Mouse (Mus musculus) kidney, embryonic 14.5 days (tissue): ENCODE measurements around the gene Ifnar2. TPM values are rescaled to one million over a fixed set of nuclear protein-coding genes. Genes with fewer than 3 reads are reported as not detected.

Experiments
- ATAC-seq: fragments of 200-750 bp; cut with Nextera tagmentation; 2 replicates; pipeline ENCODE4 v1.8.0; 2017; ENCODE audit warnings: moderate number of reproducible peaks, mild to moderate bottlenecking, moderate TSS enrichment, moderate library complexity; ENCODE audit not compliant: low FRiP score, low TSS enrichment
- H3K27ac ChIP-seq: fragments of 300-500 bp; sonication (generic); 2 replicates; pipeline ENCODE4 v1.5.1; 2014; ENCODE audit warnings: low read depth, mild to moderate bottlenecking, low read length, moderate library complexity, mixed read lengths
- H3K27me3 ChIP-seq: fragments of 300-500 bp; sonication (generic); 2 replicates; pipeline ENCODE4 v1.6.1; 2014; ENCODE audit warnings: mild to moderate bottlenecking, low read length; ENCODE audit not compliant: control insufficient read depth, insufficient read depth
- H3K36me3 ChIP-seq: fragments of 300-500 bp; sonication (generic); 2 replicates; pipeline ENCODE4 v1.6.1; 2014; ENCODE audit warnings: low read length, mixed read lengths; ENCODE audit not compliant: control insufficient read depth, insufficient read depth
- H3K4me1 ChIP-seq: fragments of 300-500 bp; sonication (generic); 2 replicates; pipeline ENCODE4 v1.6.1; 2014; ENCODE audit warnings: low read length, mixed read lengths; ENCODE audit not compliant: control insufficient read depth, insufficient read depth
- H3K4me2 ChIP-seq: fragments of 300-500 bp; sonication (generic); replicated peaks from 2 replicates; pipeline ENCODE4 v1.6.1; 2014; ENCODE audit warnings: low read depth, mild to moderate bottlenecking, low read length
- H3K4me3 ChIP-seq: fragments of 300-500 bp; sonication (generic); 2 replicates; pipeline ENCODE4 v1.5.1; 2014; ENCODE audit warnings: mild to moderate bottlenecking, low read length
- H3K9ac ChIP-seq: fragments of 300-500 bp; sonication (generic); 2 replicates; pipeline ENCODE4 v1.6.1; 2014; ENCODE audit warnings: low read depth, mild to moderate bottlenecking, low read length, moderate library complexity
- H3K9me3 ChIP-seq: fragments of 300-500 bp; sonication (generic); 2 replicates; pipeline ENCODE4 v1.6.1; 2016; ENCODE audit warnings: low read length; ENCODE audit not compliant: control insufficient read depth
- WGBS: fragments of 180-500 bp; shearing (Covaris S2); extraction: QIAGEN DNeasy Blood & Tissue Kit; methylation state at CpG from one replicate; pipeline ENCODE4 v1.1.7; 2014; 5-methylcytosine and 5-hydroxymethylcytosine counted together
- polyA plus RNA-seq: library from polyadenylated mRNA; unstranded; fragments of >200 nt; fragmentation: Nextera tagmentation; extraction: Ambion mirVana; gene quantifications from 2 replicates; pipeline ENCODE4 v1.2.1, GENCODE M21; 2014

Ifnar2 gene
- polyA plus RNA-seq, 1 experiment from 2014 or later = 47.2 TPM

DNA sequence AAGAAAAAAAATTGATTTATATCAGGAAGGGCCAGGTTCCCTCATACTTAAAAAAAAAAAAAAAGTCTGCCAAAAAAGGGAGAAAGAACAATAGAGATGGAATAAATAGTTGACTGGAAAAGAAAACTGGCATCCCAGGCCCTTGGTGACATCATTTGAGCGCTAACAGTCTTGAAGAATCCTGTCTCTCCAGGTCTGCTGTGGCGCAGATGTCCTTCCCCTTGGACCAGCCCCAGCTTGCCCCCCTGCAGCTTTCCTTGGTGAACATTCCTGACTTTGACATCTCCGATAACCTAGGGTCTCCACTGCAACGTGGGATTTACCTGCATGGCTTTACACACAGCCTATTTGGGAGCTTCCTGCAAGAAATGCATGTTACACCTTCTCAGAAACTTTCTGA, 9.0 kb downstream of the Ifnar2 start:
- no peak for ATAC-seq
- WGBS = 85% methylated on average over 4 of the region's 4 CpGs
- no peak overlapping the region for H3K9ac ChIP-seq
- H3K4me1 ChIP-seq = peaks cover 18% of the 10 kb centered on the region
- no peaks in the 10 kb centered on the region for H3K9me3 ChIP-seq
- no peaks in the 10 kb centered on the region for H3K27me3 ChIP-seq
- H3K36me3 ChIP-seq = peaks cover 10% of the 10 kb centered on the region; the same call in 1 of the 2 replicates
- H3K4me2 ChIP-seq = no peak overlapping the region
- no peak overlapping the region for H3K27ac ChIP-seq
- H3K4me3 ChIP-seq = no peak overlapping the region

DNA sequence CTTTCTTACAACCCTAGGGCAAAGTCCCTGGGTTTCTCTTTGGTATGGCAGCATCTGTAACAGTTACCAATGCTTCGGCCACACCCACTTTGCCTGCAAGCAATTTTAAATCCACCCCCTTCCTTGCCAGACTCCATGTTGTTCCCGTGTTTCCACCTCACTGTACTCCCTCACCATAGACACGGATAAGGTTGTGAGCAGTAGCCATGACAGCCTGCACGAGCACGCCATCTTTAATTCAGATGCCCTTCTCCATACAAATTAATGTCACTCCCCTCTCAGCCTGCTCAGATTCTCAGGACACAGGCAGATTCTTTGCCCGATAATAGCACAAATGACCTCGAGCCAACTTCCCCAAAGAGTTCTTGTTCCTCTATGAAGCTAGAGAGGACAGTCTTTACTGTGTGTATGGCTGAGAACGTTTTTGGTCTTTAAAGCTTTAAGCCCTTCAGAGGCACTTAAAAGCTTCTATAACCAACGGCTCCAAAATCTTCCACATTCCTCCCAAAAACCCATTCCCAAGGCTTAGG, 9.7 kb downstream of the Ifnar2 start:
- Histone ChIP-seq H3K4me2 (no peak overlapping the region), H3K4me1 (peaks cover 18% of the 10 kb centered on the region), H3K27ac (no peak overlapping the region), H3K27me3 (no peaks in the 10 kb centered on the region), H3K4me3 (no peak overlapping the region), H3K9ac (no peak overlapping the region), H3K36me3 (peaks cover 17% of the 10 kb centered on the region; the same call in 1 of the 2 replicates), H3K9me3 (no peaks in the 10 kb centered on the region)
- 93% methylated on average over 9 of the region's 9 CpGs for WGBS
- ATAC-seq = no peak

GRCm38 (mm10) chr16:91384221-91384620, 11.6 kb downstream of the Ifnar2 start:
- no peak for ATAC-seq
- Histone ChIP-seq H3K4me2 (no peak overlapping the region), H3K9ac (no peak overlapping the region), H3K4me1 (peaks cover 4% of the 10 kb centered on the region; the same call in 1 of the 2 replicates), H3K27ac (no peak overlapping the region), H3K9me3 (no peaks in the 10 kb centered on the region), H3K4me3 (no peak overlapping the region), H3K36me3 (peaks cover 28% of the 10 kb centered on the region), H3K27me3 (no peaks in the 10 kb centered on the region)
- WGBS = 77% methylated on average over 4 of the region's 4 CpGs

DNA sequence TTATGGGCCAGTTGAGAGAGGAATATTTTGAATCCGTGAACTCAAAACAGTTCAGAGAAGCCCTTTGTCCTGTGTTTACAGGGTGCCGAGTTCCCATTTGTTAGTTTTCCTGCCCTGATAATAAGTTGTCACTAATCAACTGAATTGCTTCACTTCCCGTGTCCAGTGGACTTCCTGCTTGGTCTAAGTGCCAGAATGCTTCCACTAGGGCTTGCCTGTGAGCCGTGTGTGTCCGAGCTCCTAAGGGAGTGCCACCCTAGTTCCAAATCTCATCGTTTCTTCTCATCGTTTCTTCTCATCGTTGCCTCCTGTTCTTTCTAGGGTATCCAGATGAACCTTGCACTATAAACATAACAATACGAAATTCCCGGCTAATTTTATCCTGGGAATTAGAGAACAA, 13.0 kb downstream of the Ifnar2 start:
- Histone ChIP-seq H3K9ac (no peak overlapping the region), H3K9me3 (peaks cover 2% of the 10 kb centered on the region; the same call in 1 of the 2 replicates), H3K4me1 (no peaks in the 10 kb centered on the region), H3K36me3 (peaks cover 33% of the 10 kb centered on the region), H3K27me3 (no peaks in the 10 kb centered on the region), H3K4me3 (no peak overlapping the region), H3K27ac (no peak overlapping the region), H3K4me2 (no peak overlapping the region)
- peak; percentile 28; the same call in 1 of the 2 replicates for ATAC-seq
- 30% methylated on average over 10 of the region's 10 CpGs for WGBS

GRCm38 (mm10) chr16:91386419-91387120, 14.0 kb downstream of the Ifnar2 start:
- no peaks in the 10 kb centered on the region for H3K4me1 ChIP-seq
- peaks cover 37% of the 10 kb centered on the region for H3K36me3 ChIP-seq
- H3K9ac ChIP-seq = no peak overlapping the region
- peaks cover 2% of the 10 kb centered on the region; the same call in 1 of the 2 replicates for H3K9me3 ChIP-seq
- no peaks in the 10 kb centered on the region for H3K27me3 ChIP-seq
- ATAC-seq = no peak
- H3K27ac ChIP-seq = no peak overlapping the region
- H3K4me3 ChIP-seq = no peak overlapping the region
- no peak overlapping the region for H3K4me2 ChIP-seq
- WGBS = 92% methylated on average over 10 of the region's 10 CpGs

GRCm38 (mm10) chr16:91387121-91387486, 14.5 kb downstream of the Ifnar2 start:
- H3K4me3 ChIP-seq = no peak overlapping the region
- H3K27me3 ChIP-seq = no peaks in the 10 kb centered on the region
- peaks cover 42% of the 10 kb centered on the region for H3K36me3 ChIP-seq
- H3K4me1 ChIP-seq = no peaks in the 10 kb centered on the region
- 91% methylated on average over 3 of the region's 3 CpGs for WGBS
- H3K4me2 ChIP-seq = no peak overlapping the region
- H3K9me3 ChIP-seq = peaks cover 2% of the 10 kb centered on the region; the same call in 1 of the 2 replicates
- no peak overlapping the region for H3K27ac ChIP-seq
- no peak overlapping the region for H3K9ac ChIP-seq
- no peak for ATAC-seq

DNA sequence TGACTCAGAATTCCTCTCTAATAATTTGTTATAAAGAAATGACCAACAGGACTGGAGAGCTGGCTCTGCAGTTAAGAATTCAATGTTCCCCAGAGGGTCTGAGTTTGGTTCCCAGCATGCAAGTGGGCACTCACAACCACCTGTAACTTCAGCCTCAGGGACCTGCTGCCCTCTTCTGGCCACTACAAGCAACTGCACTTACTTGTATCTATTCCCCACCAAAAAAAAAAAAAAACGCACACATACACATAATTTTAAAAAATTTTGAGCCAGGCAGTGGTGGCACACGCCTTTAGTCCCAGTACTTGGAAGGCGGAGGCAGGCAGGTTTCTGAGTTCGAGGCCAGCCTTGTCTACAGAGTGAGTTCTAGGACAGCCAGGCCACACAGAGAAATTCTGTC, 17.5 kb downstream of the Ifnar2 start:
- ATAC-seq = no peak

GRCm38 (mm10) chr16:91391421-91391820, 18.8 kb downstream of the Ifnar2 start, which contains the start of gene Gm21970:
Gene Gm21970 (plus strand): TSS chr16:91391721.
- Histone ChIP-seq H3K27ac (no peak within 1 kb of the TSS), H3K9me3 (peaks cover 2% of the 10 kb centered on the region; the same call in 1 of the 2 replicates), H3K9ac (no peak within 1 kb of the TSS), H3K36me3 (peaks cover 62% of the 10 kb centered on the region), H3K4me1 (no peaks in the 10 kb centered on the region), H3K4me3 (no peak within 1 kb of the TSS), H3K4me2 (no peak within 1 kb of the TSS), H3K27me3 (no peaks in the 10 kb centered on the region)
- no peak for ATAC-seq
- WGBS = 79% methylated on average over 5 of the region's 5 CpGs

More for the DNA sequence above, 17.5 kb downstream of the Ifnar2 start:
- Histone ChIP-seq H3K9me3 (peaks cover 2% of the 10 kb centered on the region; the same call in 1 of the 2 replicates), H3K9ac (no peak overlapping the region), H3K4me1 (no peaks in the 10 kb centered on the region), H3K27ac (no peak overlapping the region), H3K27me3 (no peaks in the 10 kb centered on the region), H3K4me2 (no peak overlapping the region), H3K4me3 (no peak overlapping the region), H3K36me3 (peaks cover 56% of the 10 kb centered on the region)
- WGBS = 91% methylated on average over 4 of the region's 4 CpGs

GRCm38 (mm10) chr16:91394826-91395410, 22.3 kb downstream of the Ifnar2 start:
- Histone ChIP-seq H3K4me3 (no peak overlapping the region), H3K4me2 (no peak overlapping the region), H3K9ac (no peak overlapping the region), H3K9me3 (no peaks in the 10 kb centered on the region), H3K27ac (no peak overlapping the region), H3K27me3 (no peaks in the 10 kb centered on the region), H3K4me1 (no peaks in the 10 kb centered on the region), H3K36me3 (peaks cover 41% of the 10 kb centered on the region)
- ATAC-seq = no peak
- WGBS = 80% methylated on average over 4 of the region's 4 CpGs
